Mouse (Mus musculus): Measurements from ENCODE around the gene 1700001C19Rik.
"Not testable (repeated sequence)": the region's sequence is repeated elsewhere in the genome, so short reads cannot be mapped to it uniquely, and the experiment has no call there.

1700001C19Rik gene

DNA sequence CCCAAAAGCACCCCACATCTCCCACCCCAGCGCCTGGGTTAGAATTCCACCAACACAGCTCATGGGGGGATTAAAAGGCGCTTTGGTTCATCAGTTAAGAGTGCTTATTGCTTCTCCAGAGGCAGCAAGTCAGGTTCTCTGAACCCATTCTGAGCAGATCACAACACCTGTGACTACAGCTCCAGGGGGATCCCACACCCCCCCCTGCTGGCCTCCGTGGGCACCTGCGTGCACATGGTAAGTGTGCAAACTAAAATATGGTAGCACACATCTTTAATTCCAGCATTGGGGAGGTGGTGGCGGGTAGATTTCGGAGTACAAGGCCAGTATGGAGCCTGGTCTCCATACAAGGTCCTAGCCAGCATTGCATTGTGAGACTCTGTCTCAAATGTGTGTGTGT is 9.9 kb downstream of the 1700001C19Rik start:
- no peak for DNase-seq

DNA sequence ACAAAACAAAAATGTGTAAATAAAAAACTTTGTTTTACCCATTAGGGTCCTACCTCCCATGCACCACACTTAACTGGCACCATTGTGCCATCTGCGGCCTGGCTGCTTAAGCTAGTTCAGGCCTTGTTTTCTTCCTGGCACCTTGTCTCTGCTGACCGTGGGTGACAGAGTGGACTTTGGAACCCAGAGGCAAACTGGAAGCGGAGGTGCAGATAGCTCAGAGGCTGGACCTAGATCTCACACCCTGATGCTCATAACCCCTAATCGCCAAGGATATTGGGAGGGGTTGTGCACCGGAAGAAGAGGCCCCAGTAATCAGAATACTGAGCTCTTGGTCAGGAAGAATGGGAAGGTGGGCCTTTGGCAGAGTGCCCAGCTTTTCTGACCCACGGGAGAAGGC is 13.0 kb downstream of the 1700001C19Rik start:
- no peak for DNase-seq

DNA sequence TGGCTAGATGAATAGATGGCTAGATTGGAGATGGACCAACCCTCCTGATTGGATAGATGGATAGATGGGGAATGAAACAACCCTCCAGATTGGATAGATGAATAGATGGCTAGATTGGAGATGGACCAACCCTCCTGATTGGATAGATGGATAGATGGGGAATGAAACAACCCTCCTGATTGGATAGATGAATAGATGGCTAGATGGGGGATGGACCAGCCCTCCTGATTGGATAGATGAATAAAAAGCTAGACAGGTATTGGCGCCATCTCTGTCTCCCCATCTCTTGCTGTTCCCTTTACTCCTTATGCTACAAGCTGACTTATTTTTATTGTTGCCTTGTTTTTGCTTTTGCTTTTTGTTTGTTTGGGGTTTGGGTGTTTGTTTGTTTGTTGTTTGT is 14.6 kb downstream of the 1700001C19Rik start:
- DNase-seq, result not testable (repeated sequence)

DNA sequence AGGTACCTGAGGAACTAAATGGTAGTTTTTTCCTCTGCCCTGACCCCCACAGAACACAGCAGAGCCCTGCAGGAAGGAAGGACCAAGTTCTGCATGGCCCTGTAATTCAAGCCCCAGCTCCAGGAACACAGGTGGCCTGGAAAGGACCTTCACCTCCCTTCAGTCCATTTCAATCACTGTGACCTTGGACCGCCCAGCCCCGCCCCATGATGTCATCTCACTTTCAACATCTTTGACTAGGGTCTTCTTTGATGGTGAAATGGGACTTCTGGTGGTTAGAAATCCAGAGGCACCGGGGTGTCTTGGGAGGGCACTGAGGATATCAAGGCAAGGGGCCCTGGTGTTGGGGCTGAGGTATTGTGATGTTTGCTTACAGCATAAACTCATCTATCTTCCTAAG is 15.6 kb downstream of the 1700001C19Rik start:
- DNase-seq, result no peak

DNA sequence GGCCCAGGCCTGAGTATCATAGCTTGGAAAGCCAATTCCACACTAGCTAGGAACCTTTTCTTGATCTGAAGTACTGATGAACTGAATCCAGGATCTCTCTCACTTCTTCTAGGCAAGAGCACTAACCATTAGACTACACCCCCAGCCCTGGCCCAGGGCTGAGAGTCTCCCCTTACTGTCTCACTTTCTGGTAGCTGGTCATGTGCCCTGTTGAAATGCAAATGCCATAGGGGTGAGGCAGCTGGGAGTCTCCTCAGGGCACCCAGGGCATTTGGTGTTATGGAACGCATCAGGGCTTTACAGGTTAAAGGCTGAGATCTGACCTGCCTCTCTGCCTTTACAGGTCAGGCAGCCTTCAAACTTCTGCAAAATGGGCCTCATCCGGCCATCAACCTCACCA is 17.0 kb downstream of the 1700001C19Rik start:
- no peak for DNase-seq

DNA sequence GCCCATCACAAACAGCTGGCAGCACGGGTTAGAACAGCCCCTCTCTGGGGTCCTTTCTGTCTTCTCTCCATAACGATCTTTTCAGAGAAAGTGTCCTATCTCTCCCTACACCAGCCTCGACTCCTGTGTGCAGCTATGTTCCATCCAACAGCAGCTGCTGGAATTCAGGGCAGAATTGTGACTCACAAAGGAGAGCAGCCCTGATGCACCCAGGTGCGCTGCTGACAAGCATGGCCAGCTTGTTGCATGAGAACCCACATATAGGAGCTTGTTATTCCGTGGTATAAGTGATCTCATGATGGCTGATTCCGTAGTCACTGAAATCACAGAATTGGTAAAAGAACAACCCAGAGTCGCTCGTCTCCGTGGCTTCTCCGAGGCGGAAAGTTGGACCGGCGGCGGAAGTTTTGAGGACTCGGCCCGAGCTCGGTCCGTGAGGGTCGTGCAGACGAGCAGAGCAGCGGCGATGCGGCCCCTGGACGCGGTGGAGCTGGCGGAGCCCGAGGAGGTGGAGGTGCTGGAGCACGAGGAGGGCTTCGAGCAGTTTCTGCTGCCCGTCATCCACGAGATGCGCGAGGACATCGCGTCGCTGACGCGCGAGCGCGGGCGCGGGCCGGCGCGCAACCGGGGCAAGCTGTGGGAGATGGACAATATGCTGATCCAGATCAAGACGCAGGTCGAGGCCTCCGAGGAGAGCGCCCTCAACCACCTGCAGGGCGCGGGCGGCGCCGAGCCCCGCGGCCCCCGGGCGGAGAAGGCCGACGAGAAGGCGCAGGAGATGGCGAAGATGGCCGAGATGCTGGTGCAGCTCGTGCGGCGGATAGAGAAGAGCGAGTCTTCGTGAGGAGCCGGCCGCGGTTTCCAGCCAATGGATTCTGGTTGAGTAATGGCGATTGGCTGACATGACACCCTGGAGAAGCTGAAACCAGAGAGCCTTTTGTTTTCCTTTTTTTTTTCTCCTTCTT is 27.0 kb downstream of the 1700001C19Rik start:
- DNase-seq, result peak; percentile 38

DNA sequence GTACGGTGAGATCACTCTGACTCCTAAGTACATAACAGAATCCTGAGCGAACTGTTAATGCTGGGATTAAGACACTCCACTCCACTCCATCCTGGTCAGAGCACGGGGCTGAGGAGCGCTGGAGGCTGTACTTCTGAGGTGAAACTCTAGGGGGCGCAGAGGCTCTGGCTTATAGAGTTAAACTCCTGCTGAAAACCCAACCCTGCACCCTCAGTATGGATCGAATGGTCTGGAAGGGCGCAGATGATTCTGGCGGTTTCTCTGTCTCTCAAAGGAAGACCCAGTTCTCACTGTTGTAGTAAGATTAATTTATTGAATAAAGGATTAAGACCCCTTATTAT is 28.6 kb downstream of the 1700001C19Rik start:
- DNase-seq, result peak; percentile 76

DNA sequence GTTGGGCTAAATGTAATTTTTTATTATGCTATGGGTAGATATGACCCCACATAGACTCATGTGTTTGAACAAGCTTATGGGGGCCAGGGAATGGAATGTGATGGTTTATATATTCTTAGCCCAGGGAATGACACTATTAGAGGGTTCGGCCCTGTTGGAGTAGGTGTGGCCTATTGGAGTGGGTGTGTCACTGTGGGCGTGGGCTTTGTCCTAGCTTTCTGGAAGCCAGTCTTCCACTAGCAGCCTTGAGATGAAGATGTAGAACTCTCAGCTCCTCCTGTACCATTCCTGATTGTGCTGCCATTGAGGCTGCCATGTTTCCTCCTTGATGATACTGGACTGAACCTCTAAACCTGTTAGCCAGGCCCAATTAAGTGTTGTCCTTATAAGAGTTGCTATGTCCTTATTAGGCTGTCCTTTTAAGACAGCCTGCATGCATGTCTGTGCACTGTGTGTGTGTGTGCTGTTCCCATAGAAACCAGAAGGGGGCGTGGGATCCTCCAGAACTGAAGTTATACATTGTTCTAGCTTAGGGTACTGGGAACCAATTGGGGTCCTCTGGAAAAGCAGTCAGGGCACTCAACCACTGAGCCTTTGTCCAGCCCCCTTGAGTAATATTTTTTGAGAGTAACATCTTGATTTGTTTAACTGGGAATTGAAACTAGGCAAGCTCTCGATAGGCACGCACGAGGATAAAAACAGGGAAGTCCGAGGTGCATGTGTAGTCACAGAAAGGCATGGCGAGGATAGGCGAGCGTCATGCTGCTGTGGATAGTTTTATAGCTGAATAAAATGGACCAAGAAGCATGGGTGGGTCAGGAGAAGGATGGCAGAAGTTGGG is 29.2 kb downstream of the 1700001C19Rik start:
- no peak for DNase-seq

DNA sequence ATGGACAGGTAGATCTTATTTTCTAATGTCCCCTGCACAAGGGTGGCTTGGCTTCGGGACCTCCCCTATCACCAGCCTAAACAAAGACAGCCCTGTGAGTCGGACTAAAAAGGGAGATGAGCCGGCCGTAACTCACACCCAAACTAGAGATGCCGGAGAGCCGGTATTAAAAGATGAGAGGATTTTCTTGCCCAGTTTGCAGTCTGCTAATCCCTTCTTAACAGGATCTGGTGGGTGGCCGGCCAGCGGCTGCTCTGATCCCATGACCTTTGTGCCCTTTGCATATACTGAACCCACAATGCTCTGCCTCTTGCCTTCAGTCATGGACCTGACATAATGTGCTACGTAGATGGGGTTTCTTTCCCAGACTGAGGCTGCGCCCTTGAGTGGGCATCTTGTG is 36.7 kb downstream of the 1700001C19Rik start, which contains the start of gene Guca1a:
Gene Guca1a (minus strand): TSS at position 134 of the 400 bp plus-strand sequence.
- no peak for DNase-seq

DNA sequence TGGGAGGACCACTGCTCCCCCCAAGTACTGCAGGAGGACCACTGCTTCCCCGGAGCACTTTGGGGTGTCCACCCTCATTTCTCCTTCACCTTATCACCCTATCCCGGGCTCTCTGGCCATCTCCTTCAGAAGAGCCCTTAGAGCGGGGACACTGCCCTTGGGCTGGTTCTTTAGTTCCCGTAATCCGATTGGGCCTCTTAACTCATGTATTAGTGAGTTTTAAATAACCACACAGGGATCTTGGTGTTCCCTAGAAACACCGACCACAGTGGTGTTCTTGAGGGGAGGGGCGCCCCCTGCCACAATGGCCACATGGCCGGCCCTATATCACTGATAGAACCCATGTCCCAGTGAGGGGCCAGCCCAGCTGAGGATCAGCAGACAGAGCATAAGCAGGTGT is 38.1 kb downstream of the 1700001C19Rik start:
- no peak for DNase-seq

DNA sequence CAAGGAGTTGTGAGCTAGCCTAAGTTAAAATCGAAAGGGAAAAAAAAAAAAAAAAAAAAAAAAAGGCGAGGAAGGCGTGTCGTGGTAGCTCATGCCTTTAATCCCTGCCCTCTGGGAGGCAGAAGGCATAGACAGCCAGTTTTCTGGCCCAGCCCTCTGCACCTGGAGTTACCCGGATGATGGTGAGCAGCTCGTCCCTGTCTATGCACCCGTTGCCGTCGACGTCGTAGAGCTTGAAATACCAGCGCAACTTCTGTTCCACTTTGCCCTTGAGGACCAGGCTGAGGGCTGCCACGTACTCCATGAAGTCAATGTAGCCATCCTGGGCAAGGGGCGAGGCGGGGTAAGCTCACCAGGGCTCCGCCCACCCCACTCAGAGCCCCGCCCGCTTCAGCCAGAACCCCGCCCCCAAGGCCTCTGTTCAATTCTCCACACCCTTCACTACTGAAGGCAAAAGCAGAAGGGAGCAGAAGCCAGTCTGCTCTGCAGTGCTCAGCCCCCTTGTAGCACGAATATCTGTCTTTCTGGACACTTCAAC is 41.7 kb downstream of the 1700001C19Rik start:
- peak; percentile 76 for DNase-seq

DNA sequence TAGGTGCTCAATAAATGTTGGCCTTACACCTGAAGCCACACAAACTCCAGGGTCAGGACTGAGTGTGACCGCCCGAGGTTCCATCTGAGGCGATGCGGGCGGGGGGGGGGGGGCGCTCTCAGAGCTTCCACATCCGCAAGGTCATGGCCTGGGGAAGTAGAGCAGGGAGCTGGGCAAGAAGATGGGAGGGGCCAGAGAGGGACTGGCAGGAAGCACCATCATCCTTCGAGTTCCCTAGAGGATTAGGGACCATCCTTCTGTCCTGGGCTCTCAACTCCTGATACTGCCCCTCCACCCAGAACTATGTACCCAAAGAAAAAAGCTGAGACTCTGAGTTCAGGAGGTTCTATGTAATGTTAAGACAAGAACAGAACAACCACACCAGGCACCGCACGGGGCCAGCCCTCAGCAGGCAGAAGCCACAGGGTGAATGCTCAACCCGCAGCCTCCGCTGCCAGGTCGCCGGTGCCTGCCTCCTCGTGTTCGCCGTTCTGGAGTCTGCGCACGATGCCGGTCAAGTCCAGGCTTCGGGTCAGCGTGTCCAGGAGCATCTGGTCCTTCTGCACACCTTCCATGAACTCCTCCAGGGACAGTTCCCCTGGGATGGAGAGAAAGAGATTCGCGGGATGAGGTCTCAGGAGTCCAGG is 42.8 kb downstream of the 1700001C19Rik start:
- no peak for DNase-seq

DNA sequence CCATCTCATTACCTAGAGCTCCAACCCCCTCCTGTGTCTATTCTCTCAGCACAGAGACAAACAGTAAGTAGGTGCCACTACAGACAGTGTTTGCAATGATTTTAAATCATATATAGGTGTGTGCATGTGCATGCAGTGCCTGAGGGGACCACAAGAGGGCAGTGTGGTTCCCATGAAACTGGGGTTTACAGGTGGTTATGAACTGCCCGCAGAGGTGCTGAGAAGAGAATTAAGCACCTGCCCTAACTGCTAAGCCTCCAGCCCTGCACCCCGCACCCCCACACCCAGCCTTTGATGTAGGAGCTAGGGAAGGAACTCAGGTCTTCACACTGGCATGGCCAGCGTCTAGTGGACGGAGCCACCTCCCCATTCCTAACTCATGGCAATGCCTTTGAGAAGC is 50.5 kb downstream of the 1700001C19Rik start:
- no peak for DNase-seq

DNA sequence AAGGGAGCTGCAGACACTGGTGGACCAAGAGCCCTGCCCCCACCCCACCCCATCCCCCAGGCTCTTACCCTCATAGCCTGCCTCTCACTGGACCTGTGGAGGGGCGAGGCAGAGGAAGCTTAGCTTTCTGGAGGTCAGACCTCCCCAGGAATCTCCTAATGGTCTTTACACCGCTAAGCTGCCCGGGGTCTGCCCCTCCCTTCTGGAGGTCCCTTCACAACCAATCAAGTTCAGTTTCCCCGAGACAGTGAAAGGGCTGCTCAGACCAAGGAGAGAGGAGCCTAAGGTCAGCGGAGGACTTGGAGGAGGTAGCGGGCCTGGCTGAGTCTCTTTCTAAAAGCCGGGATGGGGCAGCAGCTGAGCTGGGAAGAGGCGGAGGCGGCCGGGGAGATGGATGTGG is 52.0 kb downstream of the 1700001C19Rik start, which contains the start of gene Guca1b:
Gene Guca1b (plus strand): TSS at position 249 of the 400 bp plus-strand sequence.
- no peak for DNase-seq

DNA sequence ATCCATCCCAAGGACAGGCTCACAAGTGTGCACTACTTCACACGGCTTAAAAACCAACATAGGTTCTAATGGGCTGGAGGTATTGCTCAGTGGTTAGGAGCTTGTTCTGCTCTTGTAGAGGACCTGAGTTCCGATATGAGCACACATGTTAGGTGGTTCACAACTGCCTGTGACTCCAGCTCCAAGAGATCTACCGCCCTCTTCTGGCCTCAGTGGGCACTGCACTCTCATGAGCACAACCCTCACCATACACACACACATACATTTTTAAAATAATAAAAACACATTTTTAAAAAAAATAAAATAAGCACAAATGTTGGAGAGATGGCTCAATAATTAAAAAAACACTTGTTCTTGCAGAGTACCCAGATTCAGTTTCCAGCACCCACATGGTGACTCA is 53.1 kb downstream of the 1700001C19Rik start:
- DNase-seq, result no peak

DNA sequence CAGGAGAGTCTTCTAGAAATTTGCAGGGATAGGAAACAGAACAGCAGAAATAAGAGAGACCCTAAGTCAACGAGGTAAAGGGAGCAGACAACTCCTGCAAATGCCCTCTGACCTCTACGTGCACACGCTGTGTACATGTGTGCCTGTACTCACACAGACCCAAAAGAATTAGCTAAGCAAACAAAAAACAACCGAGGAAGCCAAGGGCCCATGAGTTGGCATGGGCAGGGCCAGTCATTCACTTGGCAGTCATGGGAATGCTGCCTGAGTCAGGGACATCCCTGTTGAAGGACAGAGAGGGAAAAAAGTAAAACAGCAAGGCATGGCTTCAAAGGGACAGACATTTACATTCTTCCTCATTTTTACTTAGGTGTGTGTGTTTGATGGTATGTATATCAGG is 53.9 kb downstream of the 1700001C19Rik start:
- no peak for DNase-seq

DNA sequence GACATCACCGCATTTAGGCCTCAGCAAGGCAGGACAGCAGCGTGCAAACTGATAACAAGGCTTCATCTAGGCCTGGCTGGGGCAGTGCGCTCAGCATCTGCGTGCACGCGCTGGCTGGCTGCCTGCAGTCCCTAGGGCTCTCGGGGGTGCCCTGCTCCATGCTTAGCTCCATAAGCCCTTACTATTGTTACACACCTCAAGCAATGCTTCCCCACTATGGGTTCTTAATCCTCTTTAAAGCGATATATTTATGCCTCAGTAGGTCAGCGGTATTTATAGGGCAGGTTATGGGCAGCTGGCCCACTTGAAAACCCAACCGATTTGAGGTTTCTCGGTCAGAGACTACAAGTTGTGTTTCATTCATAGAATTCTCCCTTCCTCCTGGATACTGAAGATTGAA is 55.3 kb downstream of the 1700001C19Rik start:
- no peak for DNase-seq

DNA sequence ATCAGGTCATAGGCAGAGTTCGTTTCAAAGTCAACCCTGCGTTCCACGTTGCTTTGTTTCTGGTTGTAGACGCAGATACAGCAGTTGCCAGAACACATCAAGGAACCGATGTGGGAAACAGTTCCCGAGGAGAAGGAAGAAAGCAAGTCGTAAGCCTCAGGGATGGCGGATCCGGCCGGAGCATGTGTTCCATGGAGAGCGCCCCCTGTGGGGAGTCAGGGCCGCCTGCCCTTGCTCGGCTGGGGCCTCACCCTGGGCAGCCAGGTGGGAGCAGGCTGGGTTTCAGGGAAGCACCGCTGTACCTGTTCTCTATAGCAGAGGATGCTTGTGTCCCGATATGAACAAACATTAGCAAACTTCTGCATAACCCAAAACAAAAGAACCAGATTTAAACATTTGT is 59.0 kb downstream of the 1700001C19Rik start:
- DNase-seq, result no peak

DNA sequence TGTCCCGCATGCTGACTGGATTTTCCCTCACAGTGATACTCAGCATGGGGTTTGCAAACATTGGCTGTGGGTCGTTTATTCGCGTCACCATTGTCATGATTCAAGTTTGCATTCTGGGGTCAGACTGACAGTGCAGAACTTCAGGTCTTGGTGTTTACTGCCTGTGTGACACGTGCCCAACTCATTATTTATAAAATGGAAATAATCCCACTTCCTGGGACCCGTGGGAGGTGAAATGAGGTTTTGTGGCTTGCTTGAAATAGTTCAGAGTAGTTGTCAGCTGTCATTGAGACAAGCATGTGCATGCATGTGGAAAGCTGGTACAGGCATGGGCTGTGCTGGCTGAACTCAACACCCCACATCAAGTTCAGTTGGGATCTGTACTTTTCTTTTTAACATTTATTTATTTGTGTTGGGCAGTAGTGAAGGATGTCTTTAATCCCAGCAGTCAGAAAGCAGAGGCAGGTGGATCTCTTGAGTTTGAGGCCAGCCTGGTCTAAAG is 60.3 kb downstream of the 1700001C19Rik start:
- no peak for DNase-seq

DNA sequence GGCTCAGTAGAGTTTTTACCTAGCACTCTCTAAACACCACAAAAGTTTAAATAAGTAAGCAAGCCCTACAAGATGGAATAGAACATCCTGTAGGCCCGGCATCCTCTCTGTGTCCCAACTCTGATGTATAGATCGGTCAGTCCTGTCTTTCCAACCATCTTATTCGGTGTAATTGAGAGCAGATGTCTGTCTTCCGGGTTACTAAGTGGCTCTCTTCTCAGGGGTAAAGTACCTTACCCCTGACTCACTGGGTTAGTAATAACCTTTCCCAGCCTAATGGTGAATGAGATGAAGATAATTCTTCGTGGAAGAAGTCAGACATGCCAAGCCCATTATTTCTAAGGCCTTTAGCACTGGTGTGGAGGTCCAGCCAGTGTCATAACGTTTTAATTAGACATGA is 63.2 kb downstream of the 1700001C19Rik start:
- no peak for DNase-seq

DNA sequence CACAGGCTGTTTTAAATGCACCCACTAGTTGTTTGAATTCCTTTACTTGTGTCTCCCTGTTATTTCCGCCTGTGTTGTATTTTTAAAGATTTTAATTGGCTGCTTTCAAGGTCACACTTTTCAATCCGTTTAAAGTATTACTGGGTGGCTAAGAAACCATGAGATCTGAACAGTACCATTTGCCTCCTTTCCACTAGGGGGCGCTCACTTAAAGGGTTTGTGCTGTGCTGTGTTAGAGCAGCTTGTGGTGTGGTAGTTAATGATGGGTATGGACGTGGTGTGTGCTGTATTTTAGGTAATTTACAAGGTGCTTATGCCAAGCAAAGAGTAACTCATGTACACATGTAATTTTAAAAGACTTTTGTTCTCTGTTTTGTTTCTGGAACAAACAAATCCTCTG is 65.7 kb downstream of the 1700001C19Rik start:
- DNase-seq, result peak; percentile 81

DNA sequence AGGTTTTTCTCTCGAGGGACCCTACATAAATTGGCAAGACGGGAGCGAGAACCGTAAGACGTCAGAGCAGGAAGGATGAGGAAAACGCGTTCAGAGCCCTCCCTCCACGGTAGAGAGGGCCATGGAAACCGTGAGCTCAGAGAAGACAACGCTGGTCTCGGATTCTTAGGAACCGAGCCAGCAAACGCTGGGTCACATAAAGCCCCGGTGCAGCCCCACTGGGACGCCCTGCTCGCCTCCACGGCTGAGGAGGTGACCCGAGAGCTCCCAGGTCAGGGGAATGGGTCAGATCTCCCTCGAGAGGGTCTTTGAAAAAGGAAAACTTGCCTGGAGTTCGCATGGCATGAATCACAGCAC is 68.1 kb downstream of the 1700001C19Rik start:
- DNase-seq, result no peak
